Mouse (Mus musculus) thymus, postnatal 10 days (tissue): ENCODE measurements around the gene R3hcc1l.

ENCODE experiments used
- DNase-seq, 2 experiments: peaks; one replicate each; pipeline ENCODE4 v3.0.0; 2021; ENCODE audit warnings: low spot score in 2 of 2

The R3hcc1l gene

DNA sequence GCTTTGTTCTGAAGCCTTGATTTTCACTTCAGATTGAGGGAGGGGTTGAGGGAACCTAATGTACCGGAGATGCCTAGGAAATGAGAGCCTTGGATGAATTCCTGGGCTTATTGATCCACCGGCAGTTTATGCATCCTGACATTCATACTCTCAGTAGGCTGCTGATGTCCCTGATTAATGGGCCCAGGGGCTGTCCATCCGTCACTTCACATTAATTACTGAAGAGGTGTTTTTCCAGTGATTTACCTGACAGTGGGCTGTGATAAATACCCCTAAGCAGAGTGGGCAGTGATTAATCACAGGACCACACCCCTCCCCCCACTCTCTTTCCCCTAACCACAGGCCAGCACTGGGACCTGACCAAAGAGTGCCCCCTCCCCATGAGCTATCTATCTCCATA, 22.1 kb downstream of the R3hcc1l start:
- DNase-seq, result no peak

GRCm38 (mm10) chr19:42558701-42559100, 40.1 kb downstream of the R3hcc1l start:
- no peak for DNase-seq

DNA sequence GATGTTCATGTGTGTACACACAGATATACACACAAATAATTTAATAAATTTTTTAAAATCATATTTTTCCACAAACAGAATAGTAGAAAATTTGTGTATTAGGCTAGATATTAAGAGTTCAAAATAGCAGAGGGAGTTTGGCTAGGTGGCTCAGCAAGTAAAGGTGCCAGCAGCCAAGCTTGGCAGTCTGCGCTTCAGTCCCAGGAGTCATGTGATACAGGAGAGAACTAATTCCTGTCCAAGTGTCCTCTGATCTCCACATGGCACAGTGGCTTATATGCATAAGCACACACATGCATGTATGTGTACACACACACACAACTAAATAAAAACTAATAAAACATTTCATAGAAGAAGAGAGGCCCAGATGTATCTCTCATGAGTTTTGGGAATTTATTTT, 43.4 kb downstream of the R3hcc1l start:
- DNase-seq, result no peak

GRCm38 (mm10) chr19:42562981-42563380, 44.4 kb downstream of the R3hcc1l start:
- no peak for DNase-seq

- DNase-seq, result no peak
These were observed 45.2 kb downstream of the R3hcc1l start for GRCm38 (mm10) chr19:42563726-42564270.

DNA sequence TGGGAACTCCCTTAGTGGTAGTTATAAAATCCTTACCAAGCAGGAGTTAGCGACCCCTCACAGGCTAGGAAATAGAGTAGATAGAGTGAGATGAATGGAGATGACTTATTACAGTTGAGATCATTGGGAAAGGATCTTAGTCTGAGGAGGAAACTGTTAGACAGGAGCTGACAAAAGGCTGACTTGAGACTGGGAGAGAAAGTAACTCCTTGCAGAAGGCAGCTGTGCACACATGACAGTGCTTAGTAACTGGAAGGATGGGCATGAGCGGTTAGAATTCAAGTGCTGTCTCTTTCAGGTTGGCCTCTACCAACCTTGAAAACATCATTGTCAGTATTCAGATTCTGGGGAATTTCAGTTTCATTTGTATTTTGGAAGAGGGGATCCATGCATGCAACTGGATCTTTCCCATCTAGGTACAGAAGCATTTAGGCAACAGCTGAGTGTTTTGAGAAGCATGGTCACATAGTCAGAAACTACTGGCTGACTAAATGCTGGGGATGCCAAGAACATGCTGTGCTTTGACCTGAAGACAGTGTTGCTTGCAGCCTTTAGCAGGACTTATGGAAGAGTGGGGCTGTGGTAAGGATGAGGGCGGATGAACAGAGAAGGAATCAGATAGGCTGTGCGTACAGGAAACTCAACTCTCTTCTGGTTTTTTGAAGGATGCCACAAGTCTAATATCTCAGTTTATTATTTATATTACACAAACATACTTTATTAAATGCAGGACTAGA, 47.9 kb downstream of the R3hcc1l start:
- DNase-seq, result no peak

DNA sequence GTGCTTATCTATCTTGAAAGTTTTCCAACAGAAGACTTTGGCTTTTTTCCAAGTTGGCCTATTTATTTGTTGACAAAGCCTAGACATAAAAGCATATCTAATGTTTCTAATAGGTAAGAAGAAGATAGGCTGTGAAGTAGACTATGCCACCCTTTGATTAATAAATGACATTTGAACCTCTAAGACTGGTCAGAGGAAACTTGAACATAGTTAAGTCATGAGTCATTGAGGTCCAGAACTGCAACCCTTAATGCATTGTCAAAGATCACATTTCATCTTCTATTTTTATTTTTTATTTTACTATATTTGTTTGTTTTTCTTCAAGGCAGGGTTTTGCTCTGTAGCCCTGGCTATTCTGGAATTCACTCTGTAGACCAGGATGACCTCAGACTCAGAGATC, 48.5 kb downstream of the R3hcc1l start:
- DNase-seq, result no peak

DNA sequence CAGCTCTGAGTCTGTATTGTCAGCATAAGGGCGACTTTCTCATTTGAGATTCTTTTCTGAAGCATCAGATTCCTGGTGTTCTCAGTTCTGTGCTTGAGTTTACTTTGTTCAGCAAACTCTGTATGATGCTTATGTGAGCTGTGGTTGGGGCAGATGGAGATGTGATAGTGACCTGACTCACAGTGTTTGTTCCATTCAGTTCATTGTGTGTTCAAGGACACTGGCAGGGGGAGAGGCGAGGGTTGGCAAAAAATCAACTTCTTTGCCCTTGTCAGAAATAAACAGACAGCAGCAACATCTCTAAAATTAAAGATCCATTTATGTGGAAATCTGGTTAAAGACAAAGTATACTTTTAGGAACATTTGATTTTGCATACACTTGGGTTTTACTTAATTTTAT, 50.5 kb downstream of the R3hcc1l start:
- DNase-seq, result no peak

- no peak for DNase-seq
These were observed 52.7 kb downstream of the R3hcc1l start for GRCm38 (mm10) chr19:42571291-42571690.

DNA sequence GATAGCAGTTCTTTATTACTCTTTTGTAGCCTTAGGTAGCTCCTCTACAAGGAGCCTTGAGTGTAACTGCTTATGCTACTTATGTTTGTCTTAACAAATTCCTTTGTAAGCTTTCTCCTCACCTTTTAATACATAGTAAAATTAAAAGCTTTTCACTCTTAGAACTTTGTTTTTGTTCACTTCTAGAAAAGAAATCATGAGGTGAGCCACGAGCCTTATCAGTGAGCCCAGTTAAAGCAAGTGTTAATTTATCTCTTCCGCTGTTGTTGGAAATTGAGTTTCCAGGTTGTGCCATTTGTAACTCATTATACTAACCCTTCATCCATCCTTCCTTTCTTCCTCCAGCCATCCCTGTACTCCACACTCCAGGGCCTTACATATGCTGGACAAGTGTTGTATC, 56.8 kb downstream of the R3hcc1l start:
- no peak for DNase-seq

DNA sequence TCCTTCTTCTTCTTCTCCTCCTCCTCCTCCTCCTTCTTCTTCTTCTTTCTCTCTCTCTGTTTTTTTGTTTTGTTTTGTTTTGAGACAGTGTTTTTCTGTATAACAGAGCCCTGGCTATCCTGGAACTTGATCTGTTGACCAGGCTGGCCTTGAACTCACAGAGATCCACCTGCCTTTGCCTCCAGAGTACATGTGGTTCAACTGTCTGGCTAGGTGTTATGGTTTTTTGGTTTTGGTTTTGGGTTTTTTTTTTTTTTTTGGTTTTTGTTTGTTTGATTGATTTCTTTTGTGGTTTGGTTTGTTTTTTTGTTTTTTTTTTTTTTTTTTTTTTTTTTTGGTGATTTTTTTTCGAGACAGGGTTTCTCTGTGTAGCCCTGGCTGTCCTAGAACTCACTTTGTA, 58.3 kb downstream of the R3hcc1l start:
- DNase-seq, result no peak

DNA sequence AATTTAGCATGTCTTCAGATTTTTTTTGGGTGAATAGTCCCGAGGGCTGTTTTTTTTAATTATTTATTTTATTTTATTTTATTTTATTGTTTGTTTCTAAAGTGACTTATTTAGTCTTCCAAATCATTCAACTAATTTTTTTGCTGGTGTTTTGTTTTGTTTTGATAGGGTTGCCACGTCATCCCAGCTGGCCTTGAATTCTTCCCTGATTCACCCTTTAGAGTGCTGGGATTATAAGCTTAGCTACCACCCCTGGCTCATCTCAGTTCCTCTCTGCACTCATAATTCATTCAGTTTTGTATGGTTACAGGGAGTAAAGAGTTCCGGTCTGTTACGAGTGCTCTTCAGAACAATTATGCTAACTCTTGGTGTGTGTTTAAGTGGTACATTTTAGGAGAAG, 60.1 kb downstream of the R3hcc1l start:
- DNase-seq, result no peak

- no peak for DNase-seq
These were observed 62.1 kb downstream of the R3hcc1l start for GRCm38 (mm10) chr19:42580701-42581100.

DNA sequence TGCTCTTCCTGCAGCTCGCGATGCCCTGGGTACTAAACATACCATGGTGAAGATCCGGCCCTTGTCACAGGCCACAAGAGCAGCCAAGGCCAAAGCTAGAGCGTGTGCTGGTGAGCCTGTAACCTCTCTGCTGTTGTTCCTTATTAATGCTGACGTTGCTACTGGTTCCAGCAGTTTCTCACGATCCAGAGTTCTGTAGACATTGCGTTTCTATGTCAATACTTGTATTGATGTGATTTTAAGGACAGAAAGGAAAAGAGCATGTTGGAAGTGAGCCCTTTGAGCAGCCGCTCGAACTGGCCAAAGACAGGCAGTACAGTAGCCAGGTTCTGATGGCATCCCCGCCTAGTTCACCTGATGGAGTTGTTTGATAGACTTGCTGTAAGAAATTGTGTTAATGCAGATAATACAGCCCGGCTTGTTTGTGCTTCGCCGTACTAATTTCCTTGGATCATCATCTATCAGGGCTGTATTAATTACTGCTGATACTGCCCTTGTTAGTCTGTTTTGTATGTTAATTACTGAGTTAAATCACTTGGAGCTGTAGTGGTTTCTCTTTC, 64.3 kb downstream of the R3hcc1l start:
- no peak for DNase-seq

DNA sequence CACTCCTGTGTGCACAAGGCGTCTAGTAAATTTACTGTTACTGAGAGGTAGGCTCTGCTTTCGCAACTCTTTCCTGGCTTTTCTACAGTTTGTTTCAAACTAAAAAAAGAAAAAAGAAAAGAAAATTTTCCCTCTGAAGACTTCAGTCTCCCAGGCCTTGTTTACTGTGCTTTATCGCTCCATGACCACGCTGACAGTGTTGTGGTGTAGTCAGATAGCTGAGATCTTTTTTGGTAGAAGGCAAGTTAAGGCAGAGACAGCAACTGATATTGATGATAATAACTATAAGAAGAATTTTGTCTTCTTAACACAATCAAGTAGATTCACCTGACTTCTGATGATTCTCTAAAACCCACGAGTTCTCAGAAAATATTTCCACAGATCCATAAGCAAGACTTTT, 65.1 kb downstream of the R3hcc1l start:
- DNase-seq, result no peak

DNA sequence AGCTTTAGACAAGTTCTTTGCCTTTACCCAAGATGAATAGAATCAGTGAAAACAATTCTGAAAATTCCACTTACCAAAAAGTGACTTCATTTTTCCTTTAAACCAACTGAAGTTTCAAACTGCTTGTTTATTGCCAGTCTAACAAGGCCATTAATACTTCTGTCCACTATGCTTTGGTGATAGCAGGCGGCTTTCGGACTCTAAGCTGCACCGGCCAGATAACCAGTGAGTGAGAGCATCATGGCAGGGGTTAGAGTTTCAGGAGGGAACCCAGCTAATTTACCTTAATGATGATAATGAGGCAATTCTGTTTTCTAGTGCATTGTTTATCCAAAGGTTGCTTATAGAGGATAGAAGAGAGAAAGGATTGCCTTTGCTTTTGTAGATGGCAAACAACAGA, 65.6 kb downstream of the R3hcc1l start:
- DNase-seq, result no peak

DNA sequence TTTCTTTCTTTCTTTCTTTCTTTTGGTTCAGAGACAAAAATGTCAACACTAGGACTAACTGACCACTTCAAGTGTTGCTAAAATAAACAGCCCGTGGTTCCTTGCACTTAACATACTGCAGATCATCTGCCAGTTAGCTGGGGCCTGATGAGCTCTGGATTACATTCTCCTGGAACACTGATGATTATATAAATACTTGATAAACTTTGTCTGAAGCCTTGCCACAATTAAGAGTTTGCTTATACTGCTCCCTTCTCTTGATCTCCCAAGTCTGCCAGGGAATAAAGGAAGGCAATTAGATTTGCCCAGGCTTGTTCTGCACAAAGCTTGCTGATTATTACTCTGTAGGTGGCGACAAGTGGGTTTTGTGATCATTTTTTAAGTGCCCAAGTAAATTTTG, 69.1 kb downstream of the R3hcc1l start:
- no peak for DNase-seq

- DNase-seq, result no peak
These were observed 70.7 kb downstream of the R3hcc1l start for GRCm38 (mm10) chr19:42589246-42589645.

DNA sequence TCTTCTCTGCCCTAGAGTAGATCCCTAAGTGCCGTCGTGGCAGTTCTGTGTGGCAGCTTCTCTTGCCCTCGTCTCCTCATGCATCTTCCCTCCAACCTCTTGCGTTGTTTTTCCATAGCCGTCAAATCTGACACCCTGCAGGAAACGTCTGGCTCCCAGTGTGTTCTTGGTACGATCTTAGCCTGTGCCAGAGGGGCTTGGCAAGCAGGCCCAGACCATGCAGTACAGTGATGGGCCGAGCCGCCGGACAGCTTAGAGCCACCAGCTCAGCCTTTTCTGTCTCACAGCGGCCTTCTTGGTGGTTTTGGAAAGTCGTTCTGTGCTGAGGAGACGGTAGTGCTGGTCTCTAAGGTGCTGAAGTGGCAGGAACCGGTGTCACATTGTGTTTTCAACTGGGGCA, 73.0 kb downstream of the R3hcc1l start:
- DNase-seq, result no peak

GRCm38 (mm10) chr19:42593456-42593855, 74.9 kb downstream of the R3hcc1l start:
- no peak for DNase-seq

DNA sequence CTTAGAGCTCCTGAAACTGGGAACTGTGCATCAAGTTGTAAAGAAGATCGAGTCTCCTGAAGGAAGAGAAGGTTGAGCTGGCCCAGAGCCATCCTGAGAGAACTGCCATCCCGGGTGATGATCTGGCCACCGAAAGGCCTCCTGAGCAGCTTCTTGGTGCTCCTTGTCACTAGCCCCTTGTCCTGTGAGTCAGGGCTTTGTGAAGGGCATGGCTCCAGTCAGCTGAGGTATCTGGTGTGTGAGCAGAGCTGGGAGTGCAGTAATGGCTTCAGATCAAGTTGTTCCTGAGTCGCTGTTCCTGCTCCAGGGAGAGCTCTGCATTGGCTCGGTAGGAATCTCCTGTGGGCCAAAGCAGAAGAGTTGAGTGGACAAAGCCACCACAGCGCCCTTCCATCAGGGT, 76.5 kb downstream of the R3hcc1l start:
- no peak for DNase-seq

DNA sequence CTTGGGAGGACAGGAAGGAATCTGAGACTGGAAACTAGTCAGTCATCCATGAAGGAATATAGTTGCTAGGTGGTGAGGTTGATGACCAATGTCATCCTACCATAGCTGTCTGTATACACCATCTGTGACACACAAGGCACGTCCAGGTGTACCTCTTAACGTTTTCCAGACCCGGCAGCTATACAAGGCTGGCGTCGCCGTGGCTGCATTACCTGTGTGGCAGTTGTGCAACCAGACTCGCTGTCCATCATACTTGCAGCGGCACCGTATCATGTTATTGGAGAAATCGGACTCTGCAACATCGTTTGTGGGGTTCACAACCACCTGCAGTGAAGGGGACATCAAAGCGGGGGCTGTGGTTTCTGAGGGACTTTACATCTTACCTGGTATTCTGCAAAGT, 78.7 kb downstream of the R3hcc1l start:
- DNase-seq, result no peak

DNA sequence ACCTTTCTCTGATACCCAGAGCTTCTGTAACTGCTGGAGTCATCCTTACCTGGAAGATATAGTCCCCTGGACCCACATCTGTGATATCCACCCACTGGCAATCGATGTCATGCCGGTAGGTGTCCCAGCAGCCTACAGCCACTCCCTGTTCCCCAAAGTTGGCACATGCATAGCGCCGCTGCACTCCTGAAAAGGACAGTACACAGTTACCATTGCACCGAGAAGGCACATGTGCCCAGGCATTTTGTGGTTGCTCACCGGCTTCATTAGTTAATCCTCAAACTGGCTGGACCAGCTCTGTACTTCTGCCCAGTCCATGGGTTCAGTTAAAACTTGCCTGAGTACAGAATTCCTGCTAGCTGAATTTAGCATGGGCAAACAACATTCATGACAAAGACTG, 79.3 kb downstream of the R3hcc1l start:
- no peak for DNase-seq

DNA sequence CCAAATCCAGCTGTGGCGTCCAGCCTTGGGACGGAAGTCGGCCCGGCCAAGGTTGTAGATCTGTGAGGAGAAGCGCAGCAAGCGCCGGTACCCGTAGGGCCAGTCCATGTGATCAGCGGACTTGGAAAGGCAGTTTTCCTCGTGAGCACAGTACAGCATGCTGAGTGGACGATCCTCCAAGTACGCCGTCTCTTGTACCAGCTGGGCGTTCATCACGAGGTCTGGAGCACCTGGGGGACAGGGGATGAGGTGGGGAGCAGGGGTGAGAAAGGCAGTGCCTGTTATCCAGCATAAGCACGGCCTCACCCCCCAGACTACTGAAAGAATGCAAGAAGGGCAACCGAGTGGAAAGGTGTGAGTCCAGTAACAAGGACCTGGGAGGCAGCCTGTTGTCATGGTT, 81.3 kb downstream of the R3hcc1l start:
- DNase-seq, result no peak
